Mouse (Mus musculus) heart, postnatal 0 days (tissue): ENCODE measurements around the gene Larp4.

Source experiments
- CTCF ChIP-seq: IDR thresholded peaks from 2 replicates; pipeline ENCODE4 v1.5.1; 2016; ENCODE audit warnings: antibody characterized with exemption, control low read depth, low read depth
- EP300 ChIP-seq: IDR thresholded peaks from 2 replicates; pipeline ENCODE4 v1.6.1; 2016; ENCODE audit warnings: antibody characterized with exemption, low read depth

GRCm38 (mm10) chr15:100041267-100042047, 71.6 kb downstream of the Larp4 start:
- TF ChIP-seq EP300 (no peak), CTCF (no peak)
